Mouse (Mus musculus): Measurements from ENCODE around the gene Parn.

The Parn gene

GRCm38 (mm10) chr16:13621745-13622507, 46.0 kb downstream of the Parn start:
- DNase-seq: no peak

DNA sequence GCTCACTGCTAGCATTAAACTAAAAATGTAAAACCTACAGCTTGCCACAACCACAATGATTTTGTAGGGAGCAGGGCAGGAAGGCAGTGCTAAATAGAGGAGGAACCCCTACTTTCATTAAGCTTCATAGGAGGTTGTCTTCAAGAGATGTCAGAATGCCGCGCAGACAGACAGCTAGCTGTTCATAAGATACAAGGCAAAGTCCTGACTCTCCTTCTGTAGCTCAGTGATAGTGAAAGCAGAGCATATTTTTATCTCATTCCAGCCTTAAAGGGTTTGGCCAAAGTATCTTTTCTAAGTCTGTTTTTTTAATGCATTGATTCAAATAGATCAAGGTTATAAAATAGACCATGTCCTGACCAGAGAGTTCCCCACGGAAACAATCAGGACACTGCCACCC, 47.8 kb downstream of the Parn start:
- no peak for DNase-seq

- no peak for DNase-seq
Observed at GRCm38 (mm10) chr16:13615276-13615675, 52.7 kb downstream of the Parn start.

DNA sequence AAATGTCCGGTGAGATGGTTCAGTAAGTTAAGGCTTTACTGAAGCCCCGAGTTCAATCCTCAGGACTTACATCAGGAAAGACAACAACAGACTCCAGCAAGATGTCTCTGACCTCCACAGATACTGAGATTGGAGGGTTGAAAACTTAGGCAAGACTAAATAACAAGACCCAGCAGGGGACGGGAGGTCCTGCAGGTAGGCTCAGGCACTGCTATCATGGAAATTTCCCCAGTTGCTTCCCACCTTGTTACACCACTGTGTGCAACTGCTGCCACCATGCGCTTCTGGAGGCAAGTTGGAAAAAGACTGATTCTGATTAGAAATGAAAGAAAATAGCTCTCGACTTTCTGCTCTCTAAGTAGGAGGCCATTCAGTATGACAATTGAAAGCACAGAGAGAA, 55.4 kb downstream of the Parn start:
- DNase-seq: no peak

GRCm38 (mm10) chr16:13612058-13612457, 55.9 kb downstream of the Parn start:
- no peak for DNase-seq

DNA sequence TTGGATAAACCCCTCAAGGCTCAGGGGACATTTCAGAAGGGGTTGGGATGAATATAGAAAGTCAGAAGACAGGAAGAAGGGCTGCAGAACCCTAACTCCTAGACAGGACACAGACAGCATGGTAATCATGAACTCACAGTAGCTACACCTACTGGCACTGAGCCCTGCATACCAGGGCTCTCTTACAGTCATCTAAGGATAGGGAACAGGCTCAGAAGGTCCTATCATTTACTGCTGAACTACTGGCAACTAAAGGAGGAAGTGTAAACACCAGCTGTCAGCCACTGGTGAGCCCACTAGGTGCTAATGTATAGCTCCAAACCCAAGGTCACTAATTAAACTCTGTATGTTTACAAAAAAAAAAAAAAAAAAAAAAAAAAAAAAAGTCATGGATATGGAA, 56.6 kb downstream of the Parn start:
- no peak for DNase-seq

DNA sequence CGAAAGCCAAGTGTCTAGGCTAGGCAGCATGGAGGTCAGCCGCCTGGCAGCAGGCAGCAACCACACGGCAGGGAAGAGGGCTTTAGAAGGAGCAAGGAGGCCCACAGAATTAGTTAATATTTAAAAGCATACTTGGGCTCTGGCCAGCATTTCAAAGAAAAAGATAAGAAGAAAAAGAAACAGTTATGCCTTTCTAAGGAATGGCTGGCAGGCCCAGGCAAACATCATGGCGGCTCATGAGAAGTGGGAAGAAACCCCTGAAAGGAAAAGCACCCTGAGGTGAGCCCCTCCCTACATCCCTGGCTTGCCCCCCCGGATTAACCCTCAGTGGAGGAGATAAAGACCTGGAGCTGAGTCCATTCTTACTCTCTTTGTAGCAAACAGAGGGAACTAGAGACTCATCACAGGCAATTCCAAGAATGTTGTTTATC, 57.0 kb downstream of the Parn start:
- no peak for DNase-seq

DNA sequence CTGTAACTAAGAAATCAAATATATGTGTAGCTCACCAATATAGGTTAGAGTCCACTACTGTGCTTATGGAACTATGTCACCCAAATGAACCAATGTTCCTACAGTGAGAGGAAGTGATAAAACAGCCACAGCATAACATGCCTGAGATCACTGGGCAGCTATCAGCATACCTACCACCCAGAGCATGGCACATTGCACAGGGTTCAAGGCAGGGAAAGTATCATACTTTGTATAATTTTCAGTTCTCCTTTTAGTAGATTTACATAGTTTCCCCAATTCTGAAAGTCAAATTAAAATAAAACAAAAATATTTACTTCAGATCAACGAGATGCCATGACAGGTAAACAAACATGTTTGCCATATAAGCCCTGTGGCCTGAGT, 59.3 kb downstream of the Parn start:
- no peak for DNase-seq

GRCm38 (mm10) chr16:13607987-13608704, 59.8 kb downstream of the Parn start:
- DNase-seq: no peak

DNA sequence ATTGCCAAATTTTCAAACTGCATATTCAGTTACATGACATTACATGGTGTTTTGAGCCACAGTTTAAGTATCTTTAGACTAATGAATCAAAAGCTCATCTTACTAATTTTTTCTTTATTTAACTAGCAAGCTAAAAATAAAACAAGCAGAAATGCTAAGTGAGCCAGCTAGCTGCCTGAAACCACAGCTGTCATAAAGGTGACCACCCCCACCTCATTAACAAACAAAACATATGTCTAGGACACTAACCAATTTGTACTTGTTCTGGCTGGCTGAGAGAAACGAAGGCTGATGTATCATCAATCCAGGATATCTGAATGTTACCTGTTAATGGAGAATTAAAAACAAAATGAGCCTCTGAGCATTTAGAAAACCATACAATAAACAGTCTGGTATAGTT, 65.2 kb downstream of the Parn start:
- DNase-seq: no peak

DNA sequence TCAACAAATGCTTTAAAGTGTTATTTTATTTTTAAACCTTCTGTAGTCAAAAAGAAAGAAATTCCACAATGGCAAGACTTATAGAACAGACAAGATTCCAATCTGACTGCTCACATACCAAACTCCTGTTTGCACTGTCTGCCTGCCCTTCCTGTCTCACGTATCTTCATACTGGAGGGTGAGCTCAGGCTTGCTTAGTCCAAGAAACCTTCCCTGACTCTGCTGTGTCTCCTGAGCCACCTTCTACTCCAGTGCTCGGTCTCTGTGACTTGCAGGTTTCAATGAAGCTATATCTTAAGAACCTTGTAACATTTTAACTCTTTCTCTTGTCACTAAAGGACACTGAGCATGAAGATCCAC, 78.9 kb downstream of the Parn start:
- DNase-seq: no peak

GRCm38 (mm10) chr16:13588182-13589048, 79.6 kb downstream of the Parn start:
- DNase-seq: no peak

- DNase-seq: no peak
Observed at GRCm38 (mm10) chr16:13585234-13585633, 82.7 kb downstream of the Parn start.

DNA sequence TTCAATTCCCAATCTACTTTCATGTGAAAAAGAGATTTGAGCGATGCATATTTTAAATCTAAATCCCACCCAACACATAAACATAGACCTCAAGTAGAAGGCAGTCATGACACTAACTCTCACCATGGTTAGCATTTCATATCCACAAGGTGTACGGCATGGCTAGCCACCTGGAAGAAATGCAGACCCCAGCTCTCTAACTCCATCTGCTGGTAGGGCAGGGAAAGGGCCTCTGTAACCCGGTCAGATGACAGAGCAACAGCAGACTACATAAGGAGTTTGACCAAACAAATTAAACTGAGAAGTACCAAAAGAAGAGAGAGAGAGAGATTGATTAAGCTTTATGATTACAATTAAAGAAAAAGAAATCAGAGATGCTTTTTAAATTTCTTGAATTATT, 87.2 kb downstream of the Parn start:
- no peak for DNase-seq

DNA sequence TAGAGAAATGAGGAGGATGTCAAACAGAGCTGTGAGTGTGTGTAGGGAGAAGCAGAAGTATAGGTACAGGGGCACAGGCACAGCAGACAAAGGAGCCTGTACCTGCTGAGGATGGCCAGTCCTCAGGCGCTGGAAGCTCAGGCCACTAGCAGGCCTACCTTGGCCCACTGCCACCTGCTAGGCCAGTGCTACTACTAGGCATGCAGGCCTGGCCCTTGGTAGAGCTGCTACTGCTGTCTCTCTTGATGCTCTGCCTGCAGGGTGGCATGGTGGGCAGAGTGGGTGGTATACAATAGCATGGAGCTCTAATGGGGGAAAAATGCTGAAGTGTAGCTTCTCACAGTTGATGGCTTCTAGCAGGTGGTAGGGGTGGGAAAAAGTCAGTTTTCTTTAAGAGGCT, 88.0 kb downstream of the Parn start:
- no peak for DNase-seq

- no peak for DNase-seq
Observed at GRCm38 (mm10) chr16:13575306-13575705, 92.7 kb downstream of the Parn start.

DNA sequence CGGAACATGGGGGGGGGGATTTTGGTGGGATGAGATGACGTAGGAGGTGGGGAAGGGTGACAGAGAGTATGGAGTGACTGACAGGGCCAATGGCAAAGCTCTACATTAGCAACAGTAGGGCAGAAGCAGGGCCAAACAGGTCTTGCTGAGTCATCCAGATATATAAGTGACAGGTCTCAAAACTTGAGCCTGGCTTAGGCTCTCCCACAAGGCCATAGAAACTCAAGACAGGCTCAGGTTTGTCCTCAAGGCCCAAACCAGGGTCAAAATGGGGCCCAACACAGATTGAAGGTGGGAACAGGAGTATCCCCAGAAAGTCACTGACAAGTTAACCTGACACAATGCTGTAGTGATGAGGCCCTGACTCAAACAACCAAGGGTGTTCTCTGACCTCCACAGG, 99.7 kb downstream of the Parn start:
- DNase-seq: no peak

GRCm38 (mm10) chr16:13567614-13568013, 100.4 kb downstream of the Parn start:
- no peak for DNase-seq

GRCm38 (mm10) chr16:13566351-13566750, 101.6 kb downstream of the Parn start:
- no peak for DNase-seq

DNA sequence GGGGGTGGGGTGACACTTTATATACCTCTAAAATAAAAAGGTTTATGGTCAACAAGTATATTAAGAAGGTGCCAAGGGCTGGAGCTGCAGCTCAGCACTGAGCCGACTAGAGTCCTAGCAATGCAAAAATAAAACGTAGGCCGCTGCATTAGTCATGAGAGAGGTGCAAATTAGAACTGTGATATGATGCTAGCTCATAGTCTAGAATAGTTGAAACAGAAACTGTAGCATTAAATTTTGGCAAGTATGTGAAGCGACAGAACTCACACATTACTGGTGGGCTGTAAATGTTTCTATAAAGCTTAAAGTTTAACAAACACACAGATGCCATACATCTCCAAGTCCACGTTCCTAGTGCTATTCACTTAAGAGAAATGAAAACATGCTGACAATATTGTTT, 102.7 kb downstream of the Parn start:
- DNase-seq: no peak

DNA sequence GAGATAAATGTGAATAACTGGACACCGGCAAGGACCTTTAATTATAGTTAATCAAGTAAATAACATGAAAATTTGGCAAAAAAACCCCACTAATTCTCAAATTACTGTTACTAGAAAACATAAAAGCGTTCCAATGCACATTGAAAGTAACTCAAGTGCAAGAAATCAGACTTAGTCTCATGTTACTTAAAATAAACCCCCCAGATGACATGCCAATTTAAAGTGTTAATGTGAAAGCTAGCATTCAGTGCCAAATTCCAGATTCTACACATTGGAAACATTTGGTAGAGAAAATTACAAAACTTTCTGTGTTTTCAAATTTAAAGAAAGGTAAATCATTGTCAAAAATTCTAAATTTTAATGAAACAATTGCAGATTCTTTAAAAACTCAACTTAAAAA, 110.2 kb downstream of the Parn start:
- no peak for DNase-seq

- DNase-seq: peak; percentile 20
Observed at GRCm38 (mm10) chr16:13556954-13557470, 111.0 kb downstream of the Parn start.

- no peak for DNase-seq
Observed at GRCm38 (mm10) chr16:13556446-13556845, 111.5 kb downstream of the Parn start.

GRCm38 (mm10) chr16:13550667-13551066, 117.3 kb downstream of the Parn start:
- no peak for DNase-seq
